Mouse (Mus musculus) brain, embryonic 14.5 days (tissue): ENCODE results near the gene Tnrc6c. TPM values are rescaled to one million over a fixed set of nuclear protein-coding genes. Genes with fewer than 3 reads are reported as not detected.
"Not testable (repeated sequence)": the region's sequence is repeated elsewhere in the genome, so short reads cannot be mapped to it uniquely, and the experiment has no call there.

Experiments used
- DNase-seq: peaks from one replicate; pipeline ENCODE4 v3.0.0-alpha.2; 2011; ENCODE audit warnings: low read depth
- CTCF ChIP-seq: fragments of 200-500 bp; IDR thresholded peaks from 2 replicates; pipeline ENCODE4 v1.5.1; 2012; ENCODE audit warnings: inconsistent platforms, mild to moderate bottlenecking, moderate library complexity, borderline replicate concordance; ENCODE audit not compliant: insufficient read depth, insufficient read length; ENCODE audit errors: extremely low read depth
- POLR2A ChIP-seq: fragments of 200-500 bp; IDR thresholded peaks from 2 replicates; pipeline ENCODE4 v1.6.1; 2012; ENCODE audit warnings: mild to moderate bottlenecking, inconsistent platforms, borderline replicate concordance; ENCODE audit not compliant: poor library complexity, insufficient read depth, insufficient read length, severe bottlenecking; ENCODE audit errors: extremely low read depth
- polyA plus RNA-seq: library from polyadenylated mRNA; depleted of rRNA; stranded (reverse); fragments of >200 nt; gene quantifications from 2 replicates; pipeline ENCODE4 v1.2.3, GENCODE M21; 2012

The Tnrc6c gene
- polyA plus RNA-seq, 1 experiment = 82.0 TPM

GRCm38 (mm10) chr11:117778851-117779433 is 124.9 kb downstream of the Tnrc6c start:
- DNase-seq = no peak
- no peak for TF ChIP-seq CTCF
- no peak for TF ChIP-seq POLR2A

GRCm38 (mm10) chr11:117779434-117780198 is 125.5 kb downstream of the Tnrc6c start:
- TF ChIP-seq POLR2A (no peak), CTCF (no peak)
- peak; percentile 80 for DNase-seq

- TF ChIP-seq CTCF = no peak
- DNase-seq = no peak
Observed at GRCm38 (mm10) chr11:117780199-117780515, 126.1 kb downstream of the Tnrc6c start.

GRCm38 (mm10) chr11:117780582-117781111 is 126.6 kb downstream of the Tnrc6c start:
- peak; percentile 56 for DNase-seq
- TF ChIP-seq CTCF (no peak), POLR2A (no peak)

GRCm38 (mm10) chr11:117781199-117781821 is 127.2 kb downstream of the Tnrc6c start:
- TF ChIP-seq CTCF (no peak), POLR2A (no peak)
- DNase-seq = no peak

GRCm38 (mm10) chr11:117781993-117782704 is 128.1 kb downstream of the Tnrc6c start, which contains the start of the genes Tmc8 and Tmc6:
TSS of gene Tmc8 (plus strand) at chr11:117782076.
TSS of gene Tmc6 (minus strand) at chr11:117782198.
- TF ChIP-seq POLR2A (no peak), CTCF (no peak)
- DNase-seq = no peak

GRCm38 (mm10) chr11:117782705-117783034 is 128.6 kb downstream of the Tnrc6c start:
- TF ChIP-seq CTCF = no peak
- DNase-seq = no peak

- no peak for TF ChIP-seq POLR2A
- TF ChIP-seq CTCF = peak; percentile 71
- peak; percentile 81 for DNase-seq
Observed at GRCm38 (mm10) chr11:117783089-117783488, 129.0 kb downstream of the Tnrc6c start.

- no peak for DNase-seq
- TF ChIP-seq POLR2A = no peak
- no peak for TF ChIP-seq CTCF
Observed at GRCm38 (mm10) chr11:117783683-117784309, 129.7 kb downstream of the Tnrc6c start.

- no peak for TF ChIP-seq POLR2A
- peak; percentile 61; the same call in 1 of the 2 replicates for TF ChIP-seq CTCF
- peak; percentile 82 for DNase-seq
Observed at GRCm38 (mm10) chr11:117786294-117786693, 132.2 kb downstream of the Tnrc6c start.

GRCm38 (mm10) chr11:117788481-117788880 is 134.4 kb downstream of the Tnrc6c start:
- not testable (repeated sequence) for DNase-seq

GRCm38 (mm10) chr11:117790286-117790685 is 136.2 kb downstream of the Tnrc6c start:
- TF ChIP-seq POLR2A (no peak), CTCF (peak; percentile 84)
- DNase-seq = peak; percentile 49
